Mouse (Mus musculus): ENCODE results near the gene Adra1b.

Gene Adra1b

GRCm38 (mm10) chr11:43901051-43901654 is at the start of gene Adra1b:
Gene Adra1b (minus strand): TSS chr11:43901210.
- no peak for DNase-seq (ENCODE audit: low spot score)

GRCm38 (mm10) chr11:43950274-43950673 is 49.3 kb upstream of the Adra1b start:
- DNase-seq (ENCODE audit: low spot score): no peak

GRCm38 (mm10) chr11:43943781-43944180 is 42.8 kb upstream of the Adra1b start:
- no peak for DNase-seq (ENCODE audit: low spot score)

GRCm38 (mm10) chr11:43943167-43943566 is 42.2 kb upstream of the Adra1b start:
- no peak for DNase-seq (ENCODE audit: low spot score)

GRCm38 (mm10) chr11:43940501-43941202 is 39.6 kb upstream of the Adra1b start:
- no peak for DNase-seq (ENCODE audit: low spot score)

GRCm38 (mm10) chr11:43936023-43936422 is 35.0 kb upstream of the Adra1b start:
- DNase-seq (ENCODE audit: low spot score): no peak

GRCm38 (mm10) chr11:43933480-43933879 is 32.5 kb upstream of the Adra1b start:
- no peak for DNase-seq (ENCODE audit: low spot score)

GRCm38 (mm10) chr11:43933000-43933399 is 32.0 kb upstream of the Adra1b start:
- DNase-seq (ENCODE audit: low spot score): no peak

- DNase-seq (ENCODE audit: low spot score): no peak
These were observed 29.2 kb upstream of the Adra1b start for GRCm38 (mm10) chr11:43930191-43930590.

- no peak for DNase-seq (ENCODE audit: low spot score)
These were observed 28.7 kb upstream of the Adra1b start for GRCm38 (mm10) chr11:43929706-43930105.

- peak; percentile 43 for DNase-seq (ENCODE audit: low spot score)
These were observed 28.2 kb upstream of the Adra1b start for GRCm38 (mm10) chr11:43929178-43929577.

GRCm38 (mm10) chr11:43927133-43927815 is 26.3 kb upstream of the Adra1b start:
- no peak for DNase-seq (ENCODE audit: low spot score)

- no peak for DNase-seq (ENCODE audit: low spot score)
These were observed 25.2 kb upstream of the Adra1b start for GRCm38 (mm10) chr11:43926163-43926562.

- no peak for DNase-seq (ENCODE audit: low spot score)
These were observed 24.6 kb upstream of the Adra1b start for GRCm38 (mm10) chr11:43925584-43925983.

- DNase-seq (ENCODE audit: low spot score): no peak
These were observed 20.7 kb upstream of the Adra1b start for GRCm38 (mm10) chr11:43921701-43922100.

- DNase-seq (ENCODE audit: low spot score): no peak
These were observed 18.6 kb upstream of the Adra1b start for GRCm38 (mm10) chr11:43919492-43920055.

- DNase-seq (ENCODE audit: low spot score): no peak
These were observed 13.8 kb upstream of the Adra1b start for GRCm38 (mm10) chr11:43914552-43915447.

GRCm38 (mm10) chr11:43912136-43912888 is 11.3 kb upstream of the Adra1b start:
- no peak for DNase-seq (ENCODE audit: low spot score)

- DNase-seq (ENCODE audit: low spot score): no peak
These were observed 10.6 kb upstream of the Adra1b start for GRCm38 (mm10) chr11:43911646-43912045.

GRCm38 (mm10) chr11:43903351-43903750 is 2.3 kb upstream of the Adra1b start:
- no peak for DNase-seq (ENCODE audit: low spot score)

GRCm38 (mm10) chr11:43899696-43900095 is 1.3 kb downstream of the Adra1b start:
- no peak for DNase-seq (ENCODE audit: low spot score)

Data from testis, postnatal 14 days (tissue).